Mouse (Mus musculus) cerebral cortex, adult 2 months (tissue): ENCODE results near the gene Cpsf6.

Source experiments
- WGBS: fragments of 180-500 bp; shearing (Covaris S2); methylation state at CpG from one replicate; pipeline ENCODE4 v1.1.7; 2018; 5-methylcytosine and 5-hydroxymethylcytosine counted together

Gene Cpsf6

DNA sequence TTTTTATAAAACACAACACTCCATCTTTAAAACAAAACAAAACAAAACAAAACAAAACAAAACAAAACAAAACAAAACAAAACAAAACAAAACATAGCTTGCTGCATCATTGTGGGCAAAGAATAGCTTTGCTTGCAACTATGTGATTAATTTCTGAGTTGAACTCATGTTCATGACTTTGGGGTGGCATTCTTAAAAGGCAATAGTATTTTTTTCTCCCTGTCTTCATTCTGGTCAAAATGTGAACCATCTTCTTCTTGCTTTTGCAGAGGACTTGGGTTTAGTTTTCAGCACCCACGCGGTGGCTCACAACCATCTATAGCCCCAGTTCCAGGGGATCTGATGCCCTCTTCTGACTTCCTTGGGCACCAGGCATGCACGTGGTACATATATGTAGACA, 20.0 kb upstream of the Cpsf6 start:
- 72% methylated on average over 3 of the region's 3 CpGs for WGBS

DNA sequence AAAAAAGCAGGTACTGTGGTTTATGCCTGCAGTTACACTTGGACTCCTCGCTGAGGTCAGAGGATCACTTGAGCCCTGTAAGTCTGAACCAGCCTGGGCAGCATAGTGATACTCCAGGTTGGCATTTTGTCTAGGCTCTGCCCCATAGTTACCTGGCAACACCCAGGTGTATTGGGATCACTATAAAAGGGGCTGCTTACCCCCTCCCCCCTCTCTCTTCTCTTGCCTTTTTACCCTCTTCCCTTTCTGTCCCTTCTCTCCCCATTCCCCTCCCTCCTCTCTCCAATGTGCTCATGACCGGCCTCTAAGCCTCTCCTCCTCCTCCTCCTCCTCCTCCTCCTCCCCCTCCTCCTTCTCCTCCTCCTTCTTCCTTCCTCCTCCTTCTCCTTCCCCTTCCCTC, 19.4 kb upstream of the Cpsf6 start:
- 78% methylated on average over 2 of the region's 2 CpGs for WGBS

DNA sequence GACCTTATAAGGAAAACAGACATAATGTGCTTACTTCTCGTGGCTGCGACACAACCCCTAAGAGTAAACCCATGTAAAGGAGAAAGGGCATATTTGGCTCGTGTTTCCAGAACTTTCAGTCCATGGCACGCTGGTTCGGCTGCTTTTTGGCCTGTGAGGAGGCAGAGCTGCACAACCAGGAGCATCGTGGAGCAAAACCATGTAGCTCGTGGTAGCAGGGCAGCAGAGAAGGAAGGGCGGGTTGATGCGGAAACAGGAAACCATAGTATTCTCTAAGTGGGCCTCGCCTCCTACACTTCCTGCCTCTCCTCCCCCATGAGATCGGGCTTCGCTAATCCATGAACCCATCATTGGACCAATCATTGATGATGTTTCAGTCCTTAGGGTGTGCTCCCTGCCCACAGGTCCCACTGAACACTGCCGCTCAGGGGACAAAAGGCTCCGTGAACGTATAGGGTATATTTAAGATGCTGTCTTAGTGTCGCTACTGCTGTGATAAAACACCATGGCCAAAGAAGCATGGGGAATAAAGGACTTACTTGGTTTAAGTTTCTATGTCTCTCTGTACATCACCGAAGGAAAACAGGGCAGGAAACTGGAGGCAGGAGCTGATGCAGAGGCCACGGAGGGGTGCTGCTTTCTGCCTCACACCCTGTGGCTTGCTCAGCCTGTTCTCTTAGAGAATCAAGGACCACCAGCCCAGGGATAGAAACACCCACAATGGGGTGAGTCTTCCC, 18.4 kb upstream of the Cpsf6 start:
- 87% methylated on average over 18 of the region's 18 CpGs for WGBS

DNA sequence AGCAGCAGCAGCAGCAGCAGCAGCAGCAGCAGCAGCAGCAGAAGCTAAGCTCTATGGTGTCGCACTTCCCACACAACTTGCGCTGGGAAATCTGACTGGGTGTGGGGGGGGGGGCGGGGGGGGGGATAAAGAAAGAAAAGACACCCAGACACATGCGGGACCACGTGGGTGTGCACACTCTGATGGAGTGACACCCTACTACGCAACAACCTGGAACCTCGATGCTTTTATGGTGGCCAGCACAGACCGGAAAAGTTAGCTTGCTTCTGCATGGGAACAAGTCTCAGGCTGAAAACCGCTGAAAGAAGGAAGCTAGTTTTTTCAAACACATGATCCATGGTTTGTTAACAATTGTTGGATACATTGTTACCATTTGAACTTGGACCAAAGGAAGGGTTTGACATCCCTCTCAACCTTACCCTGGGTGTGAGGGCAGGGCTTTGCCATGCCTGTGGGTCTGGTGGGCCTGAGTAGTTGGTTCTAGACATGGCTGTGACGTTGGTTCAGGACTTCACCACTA, 17.4 kb upstream of the Cpsf6 start:
- WGBS, result 48% methylated on average over 9 of the region's 10 CpGs

DNA sequence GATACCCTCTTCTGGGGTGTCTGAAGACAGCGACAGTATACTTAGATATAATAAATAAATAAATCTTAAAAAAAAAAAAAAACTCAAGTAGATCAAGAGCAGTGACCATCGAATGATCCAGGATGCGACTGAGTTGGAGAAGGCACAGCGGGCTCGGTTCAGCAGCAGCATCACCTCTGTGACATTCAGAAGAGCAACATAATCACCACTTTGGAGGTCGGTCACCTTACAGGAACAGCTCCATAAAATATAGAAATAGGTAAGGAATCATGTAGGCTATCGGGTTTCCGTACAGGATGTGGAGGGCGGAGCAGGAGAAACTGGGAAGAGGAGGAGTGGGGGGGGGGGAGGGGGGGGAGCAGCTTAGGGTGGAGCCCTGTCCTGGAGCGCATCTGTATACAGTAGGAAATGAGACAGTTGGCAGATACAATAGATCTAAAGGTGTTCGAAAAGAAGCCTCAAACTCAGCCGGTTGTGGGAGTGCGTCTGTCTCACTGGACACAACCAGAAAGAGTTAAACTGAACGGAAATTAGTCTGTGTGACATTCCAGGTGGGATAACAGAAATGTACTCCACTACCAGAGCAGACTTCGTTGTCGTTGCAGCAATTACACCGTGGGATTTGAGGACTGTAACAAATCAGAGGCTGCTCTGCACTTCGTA, 16.7 kb upstream of the Cpsf6 start:
- 58% methylated on average over 18 of the region's 18 CpGs for WGBS

DNA sequence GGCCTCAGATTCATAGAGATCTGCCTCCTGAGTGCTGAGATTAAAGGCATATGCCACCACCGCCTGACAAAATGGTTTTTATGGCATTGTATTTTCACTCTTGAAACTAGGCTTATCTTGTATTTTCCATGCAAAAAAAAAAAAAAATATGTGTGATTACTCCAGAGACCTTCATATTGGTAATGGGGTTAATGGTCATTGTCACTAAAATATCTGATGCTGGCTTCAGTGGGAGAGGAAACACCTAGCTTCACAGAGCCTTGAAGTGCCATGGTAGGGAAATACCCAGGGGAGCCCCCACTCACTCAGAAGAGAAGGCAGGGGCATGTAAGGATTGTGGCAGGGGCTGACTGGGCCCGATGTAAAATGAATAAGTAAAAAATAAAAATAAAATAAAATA, 16.0 kb upstream of the Cpsf6 start:
- 95% methylated on average over 2 of the region's 2 CpGs for WGBS

DNA sequence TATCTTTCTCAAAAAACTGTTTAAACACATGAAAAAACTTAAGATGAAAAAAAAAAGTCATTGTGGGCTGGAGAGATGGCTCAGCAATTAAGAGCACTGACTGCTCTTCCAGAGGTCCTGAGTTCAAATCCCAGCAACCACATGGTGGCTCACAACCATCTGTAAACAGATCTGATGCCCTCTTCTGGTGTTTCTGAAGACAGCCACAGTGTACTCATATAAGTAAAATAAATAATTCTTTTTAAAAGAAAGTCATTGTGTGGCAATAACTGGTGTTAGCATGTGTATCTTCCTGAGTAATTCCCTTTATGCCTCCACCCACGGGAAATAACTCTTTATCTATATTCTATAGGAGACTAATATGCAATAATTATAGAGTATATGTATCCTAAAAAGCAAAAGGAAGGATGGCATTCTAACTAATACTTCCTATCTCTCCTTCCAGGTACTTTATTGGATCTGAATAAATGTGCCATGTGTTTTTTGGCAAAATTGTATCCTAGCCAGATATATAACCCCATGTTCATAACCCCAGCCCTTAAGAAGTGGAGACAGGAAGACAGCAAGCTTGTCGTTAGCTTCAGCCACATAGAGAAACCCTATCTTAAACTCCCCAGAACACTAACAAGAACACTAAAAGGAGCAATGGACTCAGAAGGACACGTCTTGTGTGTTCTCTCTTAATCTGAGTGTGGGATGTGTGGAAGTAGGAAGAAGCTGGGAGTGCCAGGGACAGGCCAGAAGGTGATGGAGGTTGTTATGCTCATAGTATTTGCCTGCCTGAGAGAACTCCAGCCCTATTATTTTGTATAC, 15.1 kb upstream of the Cpsf6 start:
- 82% methylated on average over 3 of the region's 3 CpGs for WGBS

DNA sequence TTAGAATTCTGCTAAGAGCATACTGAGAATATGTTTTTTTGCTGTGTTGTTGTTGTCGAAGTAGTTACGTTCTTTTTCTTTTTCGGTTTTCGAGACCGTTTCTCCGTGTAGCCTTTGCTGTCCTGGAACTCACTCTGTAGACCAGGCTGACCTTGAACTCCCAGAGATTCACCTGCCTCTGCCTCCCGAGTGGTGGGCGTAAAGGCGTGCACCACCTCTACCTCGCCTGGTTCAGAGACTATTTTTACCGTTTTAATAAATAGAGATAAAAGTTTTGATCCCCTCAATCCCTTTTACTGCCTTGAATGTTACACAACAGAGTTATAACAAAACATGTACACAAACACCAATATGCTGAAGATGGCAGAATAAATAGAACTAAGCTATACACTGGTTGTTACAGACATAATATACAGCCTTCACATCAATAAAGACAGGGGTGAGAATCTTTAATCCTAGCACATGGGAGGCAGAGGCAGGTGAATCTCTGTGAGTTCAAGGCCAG, 14.1 kb upstream of the Cpsf6 start:
- WGBS, result 50% methylated on average over 11 of the region's 11 CpGs

DNA sequence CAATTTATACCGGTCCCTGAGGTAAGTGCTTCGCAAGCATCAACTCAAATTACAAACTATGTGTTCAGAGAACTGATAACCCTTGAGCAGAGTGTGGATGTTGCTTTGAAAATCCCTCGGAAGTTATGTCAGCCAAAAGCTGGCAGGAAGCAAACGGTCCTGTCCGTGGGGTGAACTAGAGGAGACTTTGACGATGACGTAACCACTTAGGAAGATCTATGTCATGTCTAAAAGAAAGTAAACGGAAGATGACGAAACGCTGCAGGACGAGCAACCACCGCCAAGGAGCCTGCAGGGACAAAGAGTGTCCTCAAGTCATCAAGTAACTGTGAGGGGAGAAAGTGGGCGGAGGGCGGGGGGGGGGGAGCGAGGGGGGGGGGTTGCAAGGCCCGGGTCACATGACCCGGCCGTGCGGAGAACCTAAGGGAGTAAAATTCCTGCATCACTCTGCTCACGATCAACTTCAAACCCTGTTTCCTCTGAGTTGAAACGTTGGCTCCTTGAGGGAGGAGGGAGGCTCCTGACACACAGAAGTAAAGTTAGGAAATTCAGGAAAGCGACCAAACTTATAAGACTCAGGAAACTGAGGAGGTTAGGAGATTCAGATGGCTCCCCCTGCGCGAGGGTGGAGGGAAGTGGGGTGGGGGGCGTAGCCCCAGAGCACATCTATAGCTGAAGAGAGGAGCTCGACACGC, 13.5 kb upstream of the Cpsf6 start:
- WGBS, result 3% methylated on average over 24 of the region's 27 CpGs

DNA sequence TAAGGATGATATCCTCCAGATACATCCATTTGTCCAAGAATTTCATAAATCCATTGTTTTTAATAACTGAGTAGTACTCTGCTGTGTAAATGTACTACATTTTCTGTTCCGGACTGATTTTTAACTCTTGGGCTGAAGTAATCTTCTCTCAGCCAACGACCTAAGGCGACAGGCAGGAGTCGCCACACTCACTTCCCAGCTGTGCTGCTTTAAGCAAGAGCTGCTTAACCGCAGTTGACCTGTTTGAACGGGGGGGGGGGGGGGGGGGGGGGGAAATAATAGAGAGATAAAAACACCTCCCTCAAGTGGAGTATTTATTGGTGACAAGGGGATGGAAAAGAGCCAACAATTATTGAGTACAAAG, 13.0 kb upstream of the Cpsf6 start:
- WGBS, result 28% methylated on average over 6 of the region's 6 CpGs

DNA sequence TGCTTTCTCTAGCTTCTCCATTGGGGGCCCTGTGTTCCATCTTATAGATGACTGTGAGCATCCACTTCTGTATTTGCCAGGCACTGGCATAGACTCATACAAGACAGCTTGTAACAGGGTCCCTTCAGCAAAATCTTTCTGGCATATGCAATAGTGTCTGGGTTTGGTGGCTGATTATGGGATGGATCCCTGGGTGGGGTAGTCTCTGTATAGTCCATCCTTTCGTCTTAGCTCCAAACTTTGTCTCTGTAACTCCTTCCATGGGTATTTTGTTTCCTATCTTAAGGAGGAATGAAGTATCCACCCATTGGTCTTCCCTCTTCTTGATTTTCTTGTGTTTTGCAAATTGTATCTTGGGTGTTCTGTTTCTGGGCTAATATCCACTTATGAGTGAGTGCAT, 12.6 kb upstream of the Cpsf6 start:
- 100% methylated on average over 1 of the region's 1 CpGs for WGBS

DNA sequence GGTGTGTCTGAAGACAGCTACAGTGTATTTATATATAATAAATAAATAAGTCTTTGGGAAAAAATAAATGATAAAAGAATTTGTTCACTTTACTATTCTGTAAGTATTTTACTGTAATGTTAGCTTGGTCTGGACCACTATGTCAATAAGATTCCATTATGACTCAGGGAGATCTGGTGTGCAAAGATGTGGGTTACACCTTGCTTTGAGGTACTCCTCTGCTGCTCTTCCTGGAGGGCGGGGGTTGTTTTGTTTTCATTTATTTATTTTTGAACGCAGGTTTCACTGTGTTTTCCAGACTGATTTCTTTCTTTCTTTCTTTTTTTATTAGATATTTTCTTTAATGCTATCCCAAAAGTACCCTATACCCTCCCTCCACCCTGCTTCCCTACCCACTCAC, 12.0 kb upstream of the Cpsf6 start:
- 93% methylated on average over 2 of the region's 2 CpGs for WGBS

DNA sequence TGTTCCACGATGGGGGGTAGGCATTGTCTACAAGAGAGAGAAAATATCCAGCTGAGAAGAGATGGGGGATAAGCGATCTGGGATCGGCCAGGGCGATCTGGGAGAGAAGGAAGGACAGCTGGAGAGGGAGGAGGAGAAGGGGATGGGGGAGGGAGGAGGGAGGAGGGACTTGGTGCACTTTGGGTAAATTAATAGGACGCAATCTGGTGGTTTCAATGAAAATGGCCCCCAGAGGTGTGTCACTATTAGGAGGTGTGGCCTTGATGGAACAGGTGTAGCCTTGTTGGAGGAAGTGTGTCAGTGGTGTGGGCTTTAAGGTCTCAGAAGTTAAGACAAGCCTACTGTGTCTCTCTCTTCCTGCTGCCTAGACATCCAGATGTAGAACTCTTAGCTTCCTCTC, 11.2 kb upstream of the Cpsf6 start:
- 44% methylated on average over 5 of the region's 5 CpGs for WGBS

DNA sequence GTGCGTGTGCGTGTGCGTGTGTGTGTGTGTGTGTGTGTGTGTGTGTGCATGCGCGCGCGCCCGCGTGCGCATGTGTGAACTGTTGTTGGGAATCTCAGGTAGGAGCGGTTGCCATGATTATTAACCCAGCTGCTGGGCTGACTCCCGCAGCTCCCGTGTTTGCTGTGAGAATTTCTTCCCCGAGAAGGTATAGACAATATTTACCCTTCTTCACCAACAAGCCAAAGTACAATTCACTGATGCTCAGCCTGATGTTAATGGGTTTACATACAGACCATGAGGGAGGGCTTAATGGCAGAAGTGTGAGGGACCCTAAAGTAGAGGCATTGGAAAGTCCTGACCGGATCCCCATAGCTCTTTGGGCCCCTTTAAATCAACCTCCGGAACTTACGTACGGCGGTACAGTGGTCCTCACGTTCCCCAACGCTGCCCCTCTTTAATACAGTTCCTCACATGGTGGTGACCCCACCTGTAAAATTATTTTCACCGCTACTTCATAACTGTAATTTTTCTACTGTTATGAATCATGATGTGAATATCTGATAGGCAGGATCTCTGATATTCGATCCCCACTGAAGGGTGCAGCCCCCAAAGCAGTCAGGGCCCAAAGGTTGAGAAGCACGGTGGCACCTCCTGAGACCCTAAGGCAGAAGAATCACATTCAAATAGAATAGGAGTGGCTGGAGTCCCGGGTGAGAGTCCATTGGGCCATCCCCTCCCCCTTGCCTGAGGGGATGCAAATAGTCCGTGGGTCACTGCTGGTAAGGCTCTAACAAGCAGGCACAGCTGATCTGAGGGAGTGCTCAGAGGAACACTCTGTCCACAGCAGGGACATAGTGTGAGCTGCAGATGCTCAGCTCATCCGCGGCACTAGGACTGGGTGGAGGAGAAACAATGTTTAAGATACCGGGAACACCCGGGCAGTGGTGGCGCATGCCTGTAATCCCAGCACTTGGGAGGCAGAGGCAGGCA, 10.4 kb upstream of the Cpsf6 start:
- WGBS, result 67% methylated on average over 31 of the region's 31 CpGs

DNA sequence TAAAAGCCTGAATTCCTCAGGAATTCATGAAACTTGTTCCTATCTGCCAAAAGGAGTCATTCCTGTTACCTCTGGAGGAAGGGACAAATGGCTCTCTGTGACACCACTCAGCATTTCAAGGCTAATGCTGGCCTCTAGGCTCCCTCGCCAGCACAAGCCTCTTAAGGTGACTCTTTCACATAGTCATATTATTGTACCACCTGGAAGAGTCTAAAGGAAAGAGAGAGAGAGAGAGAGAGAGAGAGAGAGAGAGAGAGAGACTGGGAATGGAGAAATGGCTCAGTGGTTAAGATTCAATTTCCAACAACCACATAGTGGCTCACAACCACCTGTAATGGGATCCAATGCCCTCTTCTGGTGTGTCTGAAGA, 9.5 kb upstream of the Cpsf6 start:
- WGBS, result 100% methylated on average over 1 of the region's 1 CpGs

DNA sequence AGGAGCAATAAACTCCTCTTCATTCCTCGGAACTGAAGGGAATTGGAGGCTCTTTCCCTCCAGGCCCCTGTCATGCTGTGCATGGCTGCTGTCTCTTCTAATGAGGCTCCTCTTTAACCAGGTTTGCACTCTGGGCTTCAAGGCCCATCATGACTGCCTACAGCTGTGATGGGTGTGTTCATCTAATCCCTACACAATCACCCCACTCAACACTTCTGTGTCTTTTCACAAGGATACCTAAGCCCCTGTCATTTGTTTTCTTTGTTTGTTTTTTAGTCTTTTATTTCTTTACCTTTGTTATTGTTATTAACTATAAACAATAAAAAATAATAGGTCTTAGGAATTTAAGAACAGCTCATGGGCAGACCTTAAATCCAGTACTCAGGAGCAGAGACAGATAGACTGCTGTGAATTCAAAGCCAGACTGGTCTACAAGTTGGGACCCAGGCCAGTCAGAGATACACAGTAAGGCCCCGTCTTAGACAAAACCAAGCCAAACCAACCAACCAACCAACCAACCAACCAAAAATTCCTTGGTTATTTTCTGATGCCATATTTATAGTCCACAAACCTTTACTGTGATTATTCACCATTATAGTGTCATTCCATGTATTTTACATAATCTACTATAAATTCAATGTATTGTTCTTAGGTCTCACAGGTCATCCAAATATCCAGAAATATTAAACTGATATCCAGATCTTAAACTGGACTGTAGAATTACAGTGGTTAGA, 9.0 kb upstream of the Cpsf6 start:
- 79% methylated on average over 2 of the region's 2 CpGs for WGBS

DNA sequence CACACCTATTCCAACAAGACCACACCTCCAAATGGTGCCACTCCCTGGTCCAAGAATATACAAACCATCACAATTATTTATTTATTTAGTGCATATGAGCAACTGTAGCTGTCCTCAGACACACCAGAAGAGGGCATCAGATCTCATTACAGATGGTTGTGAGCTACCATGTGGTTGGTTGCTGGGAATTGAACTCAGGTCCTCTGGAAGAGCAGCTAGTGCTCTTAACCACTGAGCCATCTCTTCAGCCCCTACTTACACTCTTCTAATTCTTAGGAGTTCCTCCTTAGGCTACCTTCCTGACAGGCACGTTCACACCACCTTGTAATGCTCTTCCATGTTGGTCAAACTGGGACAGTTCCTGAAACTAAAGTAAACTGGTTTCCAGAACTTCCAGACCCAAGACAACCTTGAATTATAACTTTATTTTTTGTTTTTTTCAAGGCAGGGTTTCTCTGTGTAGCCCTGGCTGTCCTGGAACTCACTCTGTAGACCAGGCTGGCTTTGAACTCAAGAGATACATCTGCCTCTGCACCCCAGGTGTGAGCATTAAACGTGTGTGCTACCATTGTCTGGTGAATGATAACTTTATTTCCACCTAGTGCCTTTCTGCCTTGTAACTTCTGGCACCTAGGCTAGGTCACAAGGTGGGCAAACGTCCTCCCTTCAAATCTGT, 8.3 kb upstream of the Cpsf6 start:
- 65% methylated on average over 3 of the region's 3 CpGs for WGBS

DNA sequence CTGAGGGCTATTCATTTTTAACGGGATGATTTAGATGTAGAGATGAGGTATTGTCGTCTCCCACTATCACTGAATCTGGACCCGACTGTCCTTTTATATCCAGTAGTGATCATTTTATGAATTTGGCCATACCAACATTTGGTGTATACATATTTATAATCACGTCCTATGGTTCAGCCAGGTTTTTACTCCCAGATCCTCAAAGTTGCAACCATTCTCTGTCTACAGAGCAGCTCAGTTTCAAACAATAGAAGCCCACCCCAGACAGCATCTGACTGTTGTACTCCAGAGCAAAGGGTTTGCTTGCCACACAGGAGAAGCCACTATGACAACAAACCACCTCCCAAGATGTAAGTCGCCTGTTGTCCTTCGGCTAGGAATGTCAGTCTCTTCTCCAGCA, 7.2 kb upstream of the Cpsf6 start:
- WGBS, result 88% methylated on average over 6 of the region's 6 CpGs

DNA sequence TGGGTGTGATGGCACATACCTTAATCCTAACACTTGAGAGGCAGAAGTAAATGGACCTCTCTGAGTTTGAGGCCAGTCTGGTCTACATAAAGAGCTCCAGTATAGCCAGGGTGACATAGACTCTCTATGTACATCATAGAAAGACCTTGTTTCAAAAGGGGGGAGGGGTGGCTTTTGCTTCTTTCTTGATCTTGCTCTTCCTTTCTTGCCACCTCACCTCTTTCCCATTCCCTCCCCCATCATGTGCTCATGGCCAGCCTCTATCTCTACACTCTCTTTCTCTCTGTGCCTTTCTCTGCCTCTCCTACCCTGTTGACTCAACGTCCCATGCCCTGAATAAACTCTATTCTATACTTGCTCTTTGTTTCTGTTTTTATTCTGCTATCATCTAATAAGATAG, 6.4 kb upstream of the Cpsf6 start:
- 87% methylated on average over 1 of the region's 1 CpGs for WGBS
